Mouse (Mus musculus): ENCODE data around the gene Clic1.

Clic1 gene

DNA sequence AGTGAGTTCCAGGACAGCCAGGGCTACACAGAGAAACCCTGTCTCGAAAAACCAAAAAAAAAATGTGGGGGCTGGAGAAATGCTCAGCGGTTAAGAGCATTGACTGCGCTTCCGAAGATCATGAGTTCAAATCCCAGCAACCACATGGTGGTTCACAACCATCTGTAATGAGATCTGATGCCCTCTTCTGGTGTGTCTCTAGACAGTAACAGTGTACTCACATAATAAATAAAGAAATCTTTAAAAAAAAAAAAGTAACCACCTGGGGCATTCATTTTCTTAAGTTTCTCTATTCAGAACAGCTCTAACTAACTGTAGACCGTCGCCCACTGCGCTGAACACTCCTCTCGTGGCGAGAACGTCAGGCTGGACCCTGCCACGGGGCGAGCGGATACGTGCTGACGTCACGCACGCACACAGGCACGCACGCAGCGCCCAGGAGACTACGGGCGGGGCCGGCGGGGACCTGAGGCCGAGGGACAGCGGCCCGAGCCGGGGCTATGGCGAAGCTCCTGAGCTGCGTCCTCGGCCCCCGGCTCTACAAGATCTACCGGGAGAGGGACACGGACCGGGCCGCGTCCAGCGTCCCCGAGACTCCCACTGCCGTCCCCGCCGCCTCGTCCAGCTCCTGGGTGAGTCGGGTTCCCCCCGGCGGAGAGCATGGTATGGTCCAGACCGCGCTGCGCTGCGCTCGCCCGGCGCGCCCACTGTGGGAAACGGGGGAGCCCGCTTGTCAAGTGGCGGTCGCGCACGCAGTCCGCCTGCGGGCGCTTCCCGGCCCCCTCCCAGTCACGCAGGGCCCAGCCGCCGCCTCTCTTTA lies 39.3 kb downstream of the Clic1 start, which contains the start of gene Abhd16a:
Gene Abhd16a, plus strand, starts transcription at position 439 of the 820 bp plus-strand sequence.
- DNase-seq (ENCODE audit: extremely low spot score, low spot score) = peak; percentile 95

DNA sequence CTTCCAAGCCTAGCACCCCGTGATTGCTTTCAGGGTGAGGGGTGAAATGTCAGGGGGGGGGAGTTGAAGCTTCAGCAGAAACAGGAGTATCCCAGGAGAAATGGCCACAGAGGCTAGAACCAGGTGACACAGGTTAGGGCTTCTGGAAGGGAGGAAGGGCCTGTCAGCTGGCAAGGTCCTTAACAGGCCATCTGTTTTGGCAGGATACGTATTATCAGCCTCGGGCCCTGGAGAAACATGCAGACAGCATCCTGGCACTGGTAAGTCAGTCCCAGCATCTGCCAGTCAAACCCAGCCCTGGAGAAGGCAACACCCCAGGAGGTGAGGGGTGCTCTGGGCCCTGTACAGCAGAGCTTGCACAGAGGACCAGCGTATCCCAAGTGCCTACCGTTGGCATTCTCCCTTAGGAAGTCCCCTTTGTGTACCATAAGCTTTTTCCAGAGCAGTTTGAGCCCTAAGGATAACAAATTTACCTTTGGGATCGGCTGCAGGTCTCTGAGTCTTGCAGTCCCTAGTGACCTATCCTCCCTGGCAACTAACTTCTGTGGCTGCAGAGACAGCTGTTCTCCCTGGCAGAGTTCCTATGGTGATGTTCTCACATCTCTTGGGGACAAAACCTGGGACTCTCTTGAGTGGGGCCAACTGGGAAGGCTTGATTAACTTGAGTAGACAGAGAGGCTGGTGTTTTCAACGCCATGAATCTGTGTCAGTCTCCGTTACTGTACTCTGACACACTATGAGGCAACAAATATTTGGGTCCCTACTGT lies 40.6 kb downstream of the Clic1 start:
- no peak for DNase-seq (ENCODE audit: extremely low spot score, low spot score)

DNA sequence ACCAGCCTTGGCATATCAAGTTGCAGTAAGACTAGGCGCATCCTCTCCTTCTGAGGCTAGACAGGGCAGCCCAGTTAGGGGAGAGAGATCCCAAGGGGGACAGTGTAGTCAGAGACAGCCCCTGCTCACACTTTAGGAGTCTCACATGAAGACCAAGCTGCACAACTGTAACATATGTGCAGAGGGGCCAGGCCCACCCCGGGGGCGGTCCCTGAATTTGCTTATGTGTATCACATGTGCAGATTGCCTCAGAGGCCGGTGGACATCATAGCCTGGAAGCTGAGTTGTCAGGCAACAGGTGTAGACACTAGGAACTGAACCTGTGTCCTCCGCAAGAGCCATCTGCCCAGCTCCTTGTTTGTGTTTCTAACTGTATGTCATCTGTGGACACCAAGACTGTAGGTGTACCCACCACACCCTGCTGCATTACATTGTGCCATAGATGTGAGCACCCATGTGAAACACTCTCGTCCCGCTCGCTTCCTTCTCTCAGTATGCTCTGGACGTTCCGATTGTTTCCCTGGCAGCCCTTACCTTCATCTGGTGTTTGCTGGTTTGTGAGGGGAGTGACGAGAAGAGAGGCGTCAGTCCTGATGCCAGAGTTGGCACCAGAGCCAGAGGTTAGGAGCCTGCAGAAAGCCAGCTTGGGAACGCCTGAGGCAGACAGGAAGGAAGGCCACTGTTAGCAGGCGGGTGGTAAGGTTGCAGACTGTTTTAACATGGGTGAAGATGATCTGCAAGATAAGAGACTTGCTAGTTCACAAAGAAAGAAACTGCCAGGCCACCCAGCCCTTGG lies 42.8 kb downstream of the Clic1 start:
- DNase-seq (ENCODE audit: extremely low spot score, low spot score) = no peak

DNA sequence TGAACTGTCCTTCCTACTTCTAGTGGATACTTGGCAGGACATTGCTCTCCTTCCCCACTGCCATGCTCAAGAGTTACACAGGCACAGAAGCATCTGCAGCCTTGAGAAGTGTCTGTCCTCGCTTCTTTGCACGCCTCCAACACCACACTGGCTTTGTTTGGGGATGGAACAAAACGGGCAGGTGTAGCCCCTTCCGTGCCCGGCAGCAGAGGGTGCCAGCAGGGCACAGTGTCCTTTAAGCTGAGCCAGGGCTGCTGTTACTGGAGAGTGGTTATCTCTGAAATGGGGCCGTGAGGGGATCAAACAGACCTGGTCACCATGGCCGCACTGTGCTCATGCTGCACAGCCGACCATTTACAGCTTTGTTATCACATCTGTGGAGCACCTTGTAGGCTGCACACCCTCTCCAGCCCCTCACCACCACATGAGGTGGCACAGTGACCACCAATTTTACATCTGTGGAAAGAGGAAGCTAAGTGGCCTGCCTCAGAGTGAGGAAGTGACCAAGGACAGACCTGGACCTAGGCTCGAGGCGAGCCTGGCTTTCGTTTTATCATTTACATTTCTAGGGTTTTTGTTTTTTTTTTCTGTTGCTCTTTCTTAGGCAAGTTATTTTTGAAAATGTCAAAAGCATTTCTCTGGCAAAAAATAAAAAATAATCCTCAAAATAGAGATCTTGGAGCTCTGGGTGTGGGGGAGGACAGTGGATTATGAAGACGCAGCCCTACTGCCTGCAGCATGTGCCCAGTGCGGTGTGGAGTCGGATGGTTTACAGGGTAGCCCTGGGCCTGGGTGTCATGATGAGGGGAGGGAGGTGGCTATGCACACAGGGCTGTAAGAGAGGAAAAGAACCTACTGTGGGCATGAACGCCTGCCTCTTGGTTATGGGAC lies 45.0 kb downstream of the Clic1 start:
- no peak for DNase-seq (ENCODE audit: extremely low spot score, low spot score)

DNA sequence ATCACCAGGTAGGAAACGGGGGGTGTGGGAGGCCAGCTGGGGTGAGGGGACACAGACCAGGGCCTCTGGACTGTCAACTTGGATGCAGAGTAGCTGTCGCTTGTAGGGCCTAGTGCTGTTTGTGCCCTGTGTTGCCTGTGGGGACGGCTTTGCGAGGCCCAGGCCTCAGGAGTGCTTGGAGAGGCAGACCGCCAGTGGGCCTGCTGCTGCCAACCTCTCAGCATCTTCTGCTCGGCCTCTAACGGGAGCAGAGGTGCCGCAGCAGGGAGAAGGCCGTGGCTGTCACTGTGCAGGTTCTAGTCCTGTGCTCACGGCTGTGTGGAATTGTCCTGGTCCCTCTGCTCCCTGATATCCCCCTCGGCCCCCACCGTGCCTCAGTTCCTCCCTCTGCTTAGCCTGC lies 46.8 kb downstream of the Clic1 start:
- no peak for DNase-seq (ENCODE audit: extremely low spot score, low spot score)

GRCm38 (mm10) chr17:35097164-35097655 lies 47.4 kb downstream of the Clic1 start:
- DNase-seq (ENCODE audit: extremely low spot score, low spot score) = no peak

GRCm38 (mm10) chr17:35100196-35100765 lies 50.5 kb downstream of the Clic1 start:
- no peak for DNase-seq (ENCODE audit: extremely low spot score, low spot score)

- DNase-seq (ENCODE audit: extremely low spot score, low spot score) = no peak
Measured at GRCm38 (mm10) chr17:35101161-35101560, 51.4 kb downstream of the Clic1 start.

DNA sequence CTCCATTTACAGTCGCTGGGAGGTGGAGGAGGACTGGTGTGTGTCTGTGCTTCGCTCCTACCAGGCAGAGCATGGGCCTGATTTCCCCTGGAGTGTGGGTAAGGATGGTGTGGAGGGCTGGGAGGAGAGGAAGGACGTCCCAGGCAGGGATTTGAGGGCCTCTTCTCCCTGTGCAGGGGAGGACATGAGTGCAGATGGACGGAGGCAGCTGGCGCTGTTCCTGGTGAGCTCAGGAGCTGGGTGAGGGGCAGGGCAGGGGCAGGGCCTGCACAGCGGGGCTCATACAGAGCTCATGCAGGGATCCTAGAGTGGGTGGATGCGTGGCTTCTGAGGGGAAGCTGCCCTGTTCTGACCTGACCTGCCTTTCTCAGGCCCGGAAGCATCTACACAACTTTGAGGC lies 52.5 kb downstream of the Clic1 start:
- no peak for DNase-seq (ENCODE audit: extremely low spot score, low spot score)

- no peak for DNase-seq (ENCODE audit: extremely low spot score, low spot score)
Measured at GRCm38 (mm10) chr17:35103221-35103690, 53.5 kb downstream of the Clic1 start.

- DNase-seq (ENCODE audit: extremely low spot score, low spot score) = no peak
Measured at GRCm38 (mm10) chr17:35104079-35104478, 54.3 kb downstream of the Clic1 start.

DNA sequence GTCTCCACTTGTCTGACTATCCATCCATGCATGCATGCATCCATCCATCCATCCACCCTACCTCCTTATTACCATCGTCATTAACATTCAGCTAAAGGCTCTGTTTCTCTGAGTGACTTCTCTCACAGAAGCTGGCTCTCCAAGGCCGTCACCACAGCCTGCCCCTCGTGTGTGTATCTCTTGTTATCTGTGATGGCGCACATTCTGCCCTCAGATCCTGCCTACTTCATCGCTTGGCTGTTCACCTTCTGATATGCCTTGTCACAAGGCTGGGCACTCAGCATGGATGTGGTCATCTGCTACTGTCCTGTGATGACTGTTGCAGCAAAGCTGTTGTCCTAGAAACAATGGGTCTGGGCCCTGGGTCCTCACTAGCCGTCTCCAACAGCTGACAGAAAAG lies 55.0 kb downstream of the Clic1 start:
- DNase-seq (ENCODE audit: extremely low spot score, low spot score) = no peak

- no peak for DNase-seq (ENCODE audit: extremely low spot score, low spot score)
Measured at GRCm38 (mm10) chr17:35105740-35106389, 56.1 kb downstream of the Clic1 start.

DNA sequence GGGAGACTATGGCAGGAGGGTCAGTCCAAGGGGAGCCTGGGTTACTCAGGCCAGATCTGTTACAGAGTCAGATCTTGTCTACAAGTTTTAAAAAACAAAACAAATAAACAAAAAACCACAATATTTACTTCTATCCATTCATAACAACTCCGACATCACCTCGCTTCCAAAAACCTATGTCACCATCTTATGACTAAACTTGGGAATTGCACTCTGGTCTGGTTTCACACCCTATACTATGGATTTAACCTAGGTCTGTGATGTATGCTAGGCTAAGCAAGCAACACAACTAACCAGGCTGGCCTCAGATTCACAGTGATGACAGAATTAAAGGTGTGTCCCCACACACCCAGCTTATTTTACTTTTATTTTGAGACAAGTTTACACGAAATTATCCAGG lies 56.8 kb downstream of the Clic1 start:
- DNase-seq (ENCODE audit: extremely low spot score, low spot score) = no peak

GRCm38 (mm10) chr17:35108097-35108496 lies 58.3 kb downstream of the Clic1 start, which contains the start of gene Ly6g5c:
Ly6g5c (plus strand) TSS chr17:35108279.
- no peak for DNase-seq (ENCODE audit: extremely low spot score, low spot score)

All from neural tube, embryonic 10.5 days (tissue).